Mouse (Mus musculus): ENCODE results near the gene Slfn5. TPM values are rescaled to one million over a fixed set of nuclear protein-coding genes. Genes with fewer than 3 reads are reported as not detected.
A peak's percentile ranks its signal among the peaks of the same experiment; 100 is the strongest.
"Not testable (repeated sequence)": the region's sequence is repeated elsewhere in the genome, so short reads cannot be mapped to it uniquely, and the experiment has no call there.

The Slfn5 gene
- polyA plus RNA-seq, 1 experiment from 2014 or later, result 0.31 TPM

GRCm38 (mm10) chr11:82989357-82989756 lies 38.2 kb downstream of the Slfn5 start:
- WGBS, result 49% methylated on average over 12 of the region's 12 CpGs
- H3K27me3 ChIP-seq (ENCODE audit: poor library complexity, severe bottlenecking), result peaks cover 23% of the 10 kb centered on the region
- no peak overlapping the region for H3K27ac ChIP-seq
- peaks cover 31% of the 10 kb centered on the region for H3K36me3 ChIP-seq (replicated peaks)
- H3K4me1 ChIP-seq, result peaks cover 27% of the 10 kb centered on the region
- H3K4me3 ChIP-seq, result 0 out of 2 replicates have a peak overlapping the region, but pooled peaks have one; percentile 19
- no peaks in the 10 kb centered on the region for H3K9me3 ChIP-seq
- DNase-seq (ENCODE audit: extremely low spot score, low spot score), result no peak

- Histone ChIP-seq H3K4me3 (peak overlapping the region; percentile 46), H3K36me3 (replicated peaks) (peaks cover 18% of the 10 kb centered on the region), H3K27me3 (ENCODE audit: poor library complexity, severe bottlenecking) (peaks cover 23% of the 10 kb centered on the region), H3K27ac (peak overlapping the region; percentile 76), H3K4me1 (peaks cover 27% of the 10 kb centered on the region)
- peak; percentile 55 for DNase-seq (ENCODE audit: extremely low spot score, low spot score)
- not testable (repeated sequence) for H3K9me3 ChIP-seq
- 24% methylated on average over 19 of the region's 19 CpGs for WGBS
These were observed 39.6 kb downstream of the Slfn5 start for GRCm38 (mm10) chr11:82990612-82991385.

- peaks cover 27% of the 10 kb centered on the region for H3K4me1 ChIP-seq
- H3K36me3 ChIP-seq (replicated peaks), result peaks cover 12% of the 10 kb centered on the region
- peaks cover 23% of the 10 kb centered on the region for H3K27me3 ChIP-seq (ENCODE audit: poor library complexity, severe bottlenecking)
- peak within 1 kb of the TSS; percentile 46 for H3K4me3 ChIP-seq
- peak within 1 kb of the TSS; percentile 76 for H3K27ac ChIP-seq
- WGBS, result 10% methylated on average over 14 of the region's 14 CpGs
- H3K9me3 ChIP-seq, result no peaks in the 10 kb centered on the region
- DNase-seq (ENCODE audit: extremely low spot score, low spot score), result peak; percentile 54
These were observed 40.5 kb downstream of the Slfn5 start, which contains the start of gene Slfn9 for GRCm38 (mm10) chr11:82991469-82992166. Gene Slfn9, minus strand, starts transcription at chr11:82991830.

GRCm38 (mm10) chr11:83013356-83013755 lies 62.2 kb downstream of the Slfn5 start:
- Histone ChIP-seq H3K9me3 (no peaks in the 10 kb centered on the region), H3K4me3 (no peak overlapping the region), H3K4me1 (no peaks in the 10 kb centered on the region), H3K27ac (no peak overlapping the region), H3K36me3 (replicated peaks) (no peaks in the 10 kb centered on the region), H3K27me3 (ENCODE audit: poor library complexity, severe bottlenecking) (no peaks in the 10 kb centered on the region)
- no peak for DNase-seq (ENCODE audit: extremely low spot score, low spot score)
- WGBS, result 90% methylated on average over 1 of the region's 1 CpGs

Small RNA genes within 50 kb of the gene (microRNA-seq; reads per million reads assigned to microRNA genes)
- gene Mir7679, result not detected

Other genes with a start within 250 kb of the Slfn5 start
- 0.31 and 0.33 TPM in 2 replicates for gene Cct6b, start 187.0 kb upstream of the Slfn5 start, polyA plus RNA-seq (2016; fragmentation: Nextera tagmentation; extraction: Ambion mirVana)
- 36.9 and 38.7 TPM in 2 replicates for gene Zfp830, start 187.0 kb upstream of the Slfn5 start, polyA plus RNA-seq (2016; fragmentation: Nextera tagmentation; extraction: Ambion mirVana)
- 50.3 and 51.4 TPM in 2 replicates for gene Lig3, start 170.2 kb upstream of the Slfn5 start, polyA plus RNA-seq (2016; fragmentation: Nextera tagmentation; extraction: Ambion mirVana)
- gene Rffl, start 80.1 kb upstream of the Slfn5 start, polyA plus RNA-seq (2016; fragmentation: Nextera tagmentation; extraction: Ambion mirVana), result 8.8 and 9.5 TPM in 2 replicates
- gene Rad51d, start 60.7 kb upstream of the Slfn5 start, polyA plus RNA-seq (2016; fragmentation: Nextera tagmentation; extraction: Ambion mirVana), result 15.3 and 18.0 TPM in 2 replicates
- gene Fndc8, start 59.2 kb upstream of the Slfn5 start, polyA plus RNA-seq (2016; fragmentation: Nextera tagmentation; extraction: Ambion mirVana), result 0.18 and 0.22 TPM in 2 replicates
- 49.8 and 52.1 TPM in 2 replicates for gene Nle1, start 42.9 kb upstream of the Slfn5 start, polyA plus RNA-seq (2016; fragmentation: Nextera tagmentation; extraction: Ambion mirVana)
- 0.23 and 0.31 TPM in 2 replicates for gene Unc45b, start 40.8 kb upstream of the Slfn5 start, polyA plus RNA-seq (2016; fragmentation: Nextera tagmentation; extraction: Ambion mirVana)
- gene Slfn9, start 40.5 kb downstream of the Slfn5 start, polyA plus RNA-seq (2016; fragmentation: Nextera tagmentation; extraction: Ambion mirVana), result 9.4 and 10.3 TPM in 2 replicates
- gene Slfn8, start 69.5 kb downstream of the Slfn5 start, polyA plus RNA-seq (2016; fragmentation: Nextera tagmentation; extraction: Ambion mirVana), result 0.07 and 0.10 TPM in 2 replicates
- 1.1 and 1.3 TPM in 2 replicates for gene Slfn2, start 113.8 kb downstream of the Slfn5 start, polyA plus RNA-seq (2016; fragmentation: Nextera tagmentation; extraction: Ambion mirVana)
- gene Slfn1, start 165.5 kb downstream of the Slfn5 start, polyA plus RNA-seq (2016; fragmentation: Nextera tagmentation; extraction: Ambion mirVana), result not detected in 2 replicates
- not detected in 2 replicates for gene Slfn4, start 223.8 kb downstream of the Slfn5 start, polyA plus RNA-seq (2016; fragmentation: Nextera tagmentation; extraction: Ambion mirVana)
- 0.25 and 0.55 TPM in 2 replicates for gene Slfn3, start 240.0 kb downstream of the Slfn5 start, polyA plus RNA-seq (2016; fragmentation: Nextera tagmentation; extraction: Ambion mirVana)